Mouse (Mus musculus) spleen, embryonic (tissue): ENCODE data around the gene AU040320.

Experiments used
- CTCF ChIA-PET: fragments of 350-600 bp; sonication (Branson Sonifier 250); formaldehyde crosslinking; loops from one replicate; lab custom pipeline; 2022; lab: Charles Lee

The AU040320 gene

DNA sequence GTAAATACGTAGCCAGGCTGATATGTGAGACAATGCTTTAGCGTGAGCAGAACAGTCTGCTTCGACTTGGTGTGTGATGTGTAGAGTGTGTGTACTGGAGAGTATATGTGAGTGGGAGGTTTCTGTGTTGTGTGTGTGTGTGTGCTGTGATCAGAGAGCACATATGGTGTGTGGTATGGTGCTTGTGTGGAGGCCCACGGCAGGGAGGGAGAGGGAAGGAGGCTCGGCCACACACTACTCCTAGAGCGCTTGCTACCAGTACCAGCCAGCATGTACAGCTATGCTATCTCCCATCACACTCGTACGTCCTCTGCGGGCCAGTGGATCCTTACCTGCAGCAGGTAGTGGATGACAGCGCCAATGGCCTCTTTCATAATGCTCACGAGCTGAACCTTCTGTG is 3.8 kb upstream of the AU040320 start:
- CTCF ChIA-PET = no interaction called here

DNA sequence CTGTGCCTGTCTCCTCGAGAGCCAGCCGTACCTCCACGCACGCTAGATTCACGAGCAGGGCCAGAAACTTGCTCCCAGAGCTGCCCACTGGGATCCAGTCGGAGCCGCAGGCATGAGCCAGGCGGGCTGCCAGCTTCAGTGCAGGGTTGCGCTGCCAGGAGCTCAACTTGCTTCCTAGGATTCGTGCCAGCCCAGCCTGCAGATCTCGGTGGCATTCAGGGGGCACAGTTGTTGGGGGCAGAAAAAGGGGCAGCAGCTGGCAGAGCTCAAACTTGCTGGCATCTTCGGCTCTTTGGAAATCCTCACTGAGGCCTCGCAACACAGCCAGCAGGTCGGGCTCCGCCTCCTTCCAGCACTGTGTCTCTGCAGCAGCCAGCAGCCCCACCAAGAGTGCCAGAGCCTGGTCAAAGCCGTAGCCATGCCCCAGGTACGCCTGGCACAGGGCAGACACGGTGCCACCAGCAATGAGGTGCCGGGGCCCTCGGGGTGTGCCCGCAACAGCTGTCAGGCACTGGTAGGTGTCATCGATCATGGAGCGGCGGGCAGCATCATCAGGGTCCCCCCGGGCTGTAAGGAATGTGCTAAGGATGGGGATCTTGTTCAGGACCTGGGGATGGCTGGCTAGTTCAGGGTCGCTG is 3.2 kb upstream of the AU040320 start:
- CTCF ChIA-PET = interaction anchor here (0.6 kb wide), 1 partner anchor 20 kb away, joined by 5 read pairs; no protein-coding TSS in a partner anchor

DNA sequence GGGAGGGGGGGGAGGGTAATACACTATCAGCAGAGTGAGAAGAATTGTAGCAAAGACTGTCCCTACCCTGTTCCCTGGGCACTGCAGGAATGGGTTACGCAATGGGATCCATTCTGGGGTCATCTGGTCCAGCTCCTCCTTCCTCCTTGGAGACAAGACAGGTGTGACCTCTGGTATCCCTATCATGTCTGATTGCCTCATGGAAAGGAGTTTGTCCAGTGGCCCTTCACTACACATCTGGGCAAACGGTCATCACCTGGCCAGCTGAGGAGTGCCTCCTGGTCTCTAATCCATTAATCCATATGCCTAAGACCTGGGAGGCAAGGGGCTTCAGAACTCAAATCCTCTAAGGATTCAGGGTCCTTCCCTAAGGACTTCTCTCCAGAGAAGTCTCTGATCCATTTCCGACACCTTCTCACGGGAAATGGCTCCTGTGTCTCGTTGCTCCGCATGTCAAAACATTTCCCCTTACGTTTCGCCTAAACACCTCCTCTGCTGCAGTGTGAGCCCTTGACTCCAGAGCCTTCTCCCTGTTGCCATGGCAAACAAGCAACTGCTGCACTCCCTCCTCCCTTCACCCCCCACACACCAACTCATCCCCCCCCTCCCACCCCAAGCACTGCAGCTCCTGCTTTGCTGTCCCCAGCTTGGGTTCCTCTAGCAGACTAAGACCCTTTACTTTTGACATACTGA is 2.3 kb upstream of the AU040320 start:
- CTCF ChIA-PET = no interaction called here

DNA sequence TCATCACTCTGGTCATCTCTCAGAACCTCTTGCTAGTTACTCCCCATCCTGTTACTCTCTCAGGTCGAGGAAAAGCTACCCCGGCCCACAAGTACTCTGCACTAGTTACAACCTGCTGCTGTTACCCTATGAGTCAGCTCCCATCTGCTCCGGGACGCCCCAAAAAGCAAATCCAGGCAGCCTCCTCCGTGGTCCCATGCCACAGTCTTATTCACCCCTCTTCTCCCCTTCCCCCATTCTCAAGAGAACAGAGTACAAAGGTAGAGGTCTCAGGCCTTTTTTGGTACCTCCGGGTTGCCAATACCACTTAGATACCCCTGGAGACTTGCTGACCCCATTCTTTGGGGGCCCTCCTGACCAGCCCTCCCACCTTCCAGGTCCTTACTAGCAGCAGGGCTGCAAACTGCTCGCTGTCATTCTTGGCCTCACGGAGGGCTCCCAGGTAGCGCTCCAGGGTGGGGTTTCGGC is 1.8 kb upstream of the AU040320 start:
- CTCF ChIA-PET = no interaction called here

DNA sequence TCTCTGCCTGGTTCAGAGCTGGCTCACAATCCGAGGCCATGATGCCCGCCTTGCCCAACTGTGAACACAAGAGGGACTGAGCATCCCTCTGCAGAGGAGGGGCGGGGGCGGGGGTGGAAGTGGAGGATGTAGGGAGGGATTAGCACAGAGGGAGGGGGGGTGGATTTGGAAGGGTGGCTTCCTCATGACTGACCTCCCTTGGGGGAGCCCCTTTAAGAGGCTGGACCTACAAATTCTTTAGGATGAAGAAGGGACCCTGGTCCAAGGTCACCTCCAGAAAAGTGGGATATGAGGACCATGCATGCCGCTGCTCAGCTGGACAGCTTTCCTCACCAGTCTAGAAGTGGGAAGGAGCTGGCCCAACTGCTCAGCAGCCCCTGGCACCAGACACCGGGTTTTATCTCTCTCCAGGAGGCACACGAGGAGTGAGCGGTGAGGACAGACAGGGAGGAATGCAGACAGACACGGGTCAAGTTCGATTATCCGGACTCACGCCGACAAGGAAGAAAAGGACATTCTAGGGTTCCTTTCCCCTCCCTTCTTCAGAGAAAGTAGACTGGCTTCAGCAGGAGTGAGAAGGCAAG is 1.2 kb upstream of the AU040320 start:
- CTCF ChIA-PET = no interaction called here

DNA sequence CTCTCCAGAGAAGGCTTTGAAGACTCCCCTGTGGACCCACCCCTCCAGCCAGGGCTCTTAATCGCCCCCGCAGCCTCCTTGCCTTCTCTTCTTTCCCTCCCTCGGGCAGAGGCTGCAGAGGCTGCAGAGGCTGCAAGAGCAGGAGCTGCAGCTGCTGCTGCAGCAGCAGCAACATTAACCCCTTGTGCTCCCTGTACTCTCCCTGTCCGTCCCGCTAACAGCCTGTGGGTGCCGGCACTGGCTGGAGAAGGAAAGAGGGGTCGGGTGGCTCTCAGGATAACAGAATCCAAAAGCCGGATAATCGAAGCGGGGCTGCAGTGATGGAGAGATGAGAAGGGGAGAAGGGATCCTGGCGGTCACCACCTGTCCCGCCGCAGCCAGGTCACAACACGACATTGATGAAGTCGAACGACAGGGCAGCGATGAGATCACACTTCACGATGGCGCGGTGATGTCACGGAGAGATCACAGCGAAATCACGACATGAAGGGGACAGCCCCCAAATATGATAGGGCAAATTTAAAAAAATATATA is 669 bp upstream of the AU040320 start:
- CTCF ChIA-PET = no interaction called here

DNA sequence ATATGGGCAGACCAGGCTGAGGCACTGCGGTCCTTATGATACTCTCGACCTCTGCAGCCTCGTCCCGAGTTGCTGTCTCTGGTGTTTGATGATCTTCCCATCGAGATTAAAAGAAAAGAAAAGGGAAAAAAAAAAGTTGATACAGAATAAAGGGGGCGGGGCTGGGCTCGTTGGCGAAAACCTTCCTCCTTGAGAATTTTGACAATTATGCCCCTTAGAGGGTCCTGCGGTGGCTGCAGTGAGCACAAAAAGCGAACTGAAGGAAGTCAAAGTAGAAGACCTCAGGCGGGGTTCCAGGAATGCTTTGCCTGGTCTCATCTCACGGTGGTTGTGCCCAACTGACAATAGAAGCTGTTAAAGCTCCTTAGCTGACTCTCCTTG is 877 bp downstream of the AU040320 start:
- CTCF ChIA-PET = interaction anchor here (1.3 kb wide), 1 partner anchor 8 kb away, joined by 3 read pairs; no protein-coding TSS in a partner anchor

DNA sequence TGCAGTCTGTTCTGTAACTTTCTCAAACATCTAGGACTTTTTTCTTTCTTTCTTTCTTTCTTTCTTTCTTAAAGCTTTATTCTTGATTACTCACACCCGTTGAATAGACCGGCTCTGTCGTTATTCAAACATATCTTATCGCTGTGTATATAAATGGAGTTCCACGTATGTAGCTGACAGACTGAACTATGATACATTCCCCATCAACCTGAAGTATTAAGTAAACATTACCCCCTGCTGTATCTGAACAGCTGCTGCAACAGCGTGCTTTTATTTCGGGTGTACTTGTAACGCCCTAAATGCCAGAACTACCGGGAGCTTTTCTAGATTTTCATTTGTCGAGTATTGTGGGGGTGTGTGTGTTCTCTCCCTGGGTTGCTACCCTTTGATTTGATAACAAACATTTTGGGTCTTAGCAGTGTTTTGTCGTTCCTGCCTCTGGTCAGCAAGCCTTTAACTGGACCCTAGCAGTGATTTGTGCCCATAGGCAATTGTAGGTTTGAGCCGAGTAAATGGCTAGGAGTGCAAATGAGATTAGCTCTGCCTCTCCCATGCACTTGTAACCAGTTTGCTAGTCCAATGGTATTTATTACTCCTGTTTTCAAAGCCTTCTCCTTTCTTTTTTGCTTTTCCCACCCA is 1.5 kb downstream of the AU040320 start:
- CTCF ChIA-PET = interaction anchor here (0.7 to 1.3 kb wide), 2 partner anchors 9 to 275 kb away, joined by 3 read pairs; no protein-coding TSS in a partner anchor

DNA sequence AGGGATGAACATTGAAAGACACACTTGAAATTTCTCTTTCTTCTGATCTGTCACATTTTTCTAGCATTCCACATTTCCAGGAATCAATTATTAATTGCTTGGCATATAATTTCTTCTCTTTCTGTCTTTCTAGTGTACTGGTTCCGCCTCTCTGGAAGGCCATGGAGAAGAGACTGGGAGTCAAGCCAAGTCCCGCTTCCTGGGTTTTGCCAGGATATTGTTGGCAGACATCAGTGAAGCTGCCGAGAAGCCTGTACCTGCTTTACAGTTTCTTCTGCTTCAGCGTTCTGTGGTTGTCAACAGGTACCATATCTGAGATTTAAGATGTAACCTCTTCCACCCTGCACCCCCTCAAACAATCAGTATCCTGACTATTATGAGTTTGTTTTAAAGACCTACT is 3.4 kb downstream of the AU040320 start:
- CTCF ChIA-PET = no interaction called here

DNA sequence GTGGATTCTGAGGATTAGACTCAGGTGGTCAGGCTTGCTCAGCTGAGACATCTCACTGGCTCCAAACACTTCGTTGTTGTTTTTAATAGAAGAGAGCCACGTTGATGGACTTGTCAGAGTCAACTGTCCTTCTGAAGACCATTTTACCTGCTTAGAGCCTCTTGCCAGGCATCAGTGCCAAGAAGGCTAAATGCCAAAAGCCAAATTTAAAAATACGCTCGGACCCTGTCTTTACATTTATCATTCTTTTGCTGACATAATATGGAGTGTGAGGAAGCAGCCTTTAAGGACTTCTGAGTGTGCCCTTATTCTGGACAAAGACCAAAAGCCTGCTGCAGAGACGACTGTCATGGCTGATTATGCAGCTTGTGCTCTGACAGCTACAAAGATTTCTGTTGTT is 5.0 kb downstream of the AU040320 start:
- CTCF ChIA-PET = no interaction called here

DNA sequence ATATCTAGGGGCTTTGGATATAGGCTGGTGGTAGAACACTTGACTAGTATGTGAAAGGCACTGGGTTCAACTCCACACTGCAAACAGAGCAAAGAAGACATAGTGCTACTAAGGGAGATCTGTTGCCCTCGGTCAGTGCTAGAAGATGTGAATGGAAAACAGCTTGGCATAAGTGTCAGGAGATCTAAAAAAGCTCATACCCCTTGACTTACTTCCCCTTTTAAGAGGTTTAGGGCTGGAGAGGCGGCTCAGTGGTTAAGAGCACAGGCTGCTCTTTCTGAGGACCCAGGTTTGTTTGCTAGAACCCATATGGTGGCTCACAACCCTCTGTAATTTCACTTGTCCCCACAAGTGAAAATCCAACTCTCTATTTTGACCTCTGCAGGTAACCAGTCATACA is 6.1 kb downstream of the AU040320 start:
- CTCF ChIA-PET = no interaction called here

DNA sequence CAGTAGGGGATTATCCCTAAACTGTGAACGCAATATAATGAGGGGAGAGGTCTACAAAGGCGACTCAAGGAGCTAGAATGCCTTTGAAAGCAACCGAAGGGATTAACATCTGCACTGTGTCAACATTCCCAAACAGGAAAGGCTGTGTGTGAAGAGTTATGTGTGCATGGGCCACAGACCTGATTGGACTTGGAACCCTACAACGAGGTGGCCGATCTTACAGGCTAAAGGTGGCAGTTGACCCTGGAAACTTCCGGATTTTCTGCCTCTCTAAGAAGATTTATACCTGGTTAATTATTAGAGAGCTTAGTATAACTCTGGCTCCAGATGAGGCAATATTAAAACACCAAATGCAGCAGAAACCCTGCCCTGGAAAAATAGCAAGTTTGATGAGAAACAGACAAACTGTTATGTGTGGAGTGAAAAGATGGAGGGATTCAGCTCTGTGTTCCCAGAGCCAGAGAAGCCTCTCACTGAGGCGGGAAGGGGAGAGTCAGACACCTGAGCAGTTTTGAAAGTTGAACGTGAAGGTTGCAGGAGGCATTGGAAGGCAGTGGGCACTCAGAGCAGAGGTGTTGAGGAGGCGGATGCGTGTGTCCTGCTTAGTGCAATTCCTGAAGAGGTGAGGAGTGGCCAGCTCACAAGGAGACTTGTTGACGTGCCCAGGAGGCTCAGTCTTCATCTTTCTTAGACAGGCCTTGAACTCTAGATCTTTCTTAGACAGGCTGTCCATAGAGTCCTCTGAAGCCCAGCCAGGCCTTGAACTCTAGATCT is 9.4 kb downstream of the AU040320 start:
- CTCF ChIA-PET = no interaction called here

DNA sequence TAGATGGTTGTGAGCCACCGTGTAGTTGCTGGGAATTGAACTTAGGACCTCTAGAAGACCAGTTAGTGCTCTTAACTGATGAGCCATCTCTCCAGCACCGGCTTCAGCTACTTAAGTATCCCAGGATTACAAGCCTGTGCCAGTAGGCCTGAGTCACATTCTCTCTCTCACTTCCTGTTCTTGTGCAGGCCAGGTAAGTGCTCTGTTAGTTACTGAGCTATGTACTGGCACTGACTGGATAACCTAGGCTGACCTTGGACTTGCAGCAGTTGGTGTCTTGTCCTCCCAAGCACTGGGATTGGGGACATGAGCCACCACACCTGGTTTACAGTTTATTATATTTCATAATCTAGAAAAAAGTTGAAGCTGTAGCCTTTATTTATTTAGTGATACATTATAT is 10.1 kb downstream of the AU040320 start:
- CTCF ChIA-PET = no interaction called here

DNA sequence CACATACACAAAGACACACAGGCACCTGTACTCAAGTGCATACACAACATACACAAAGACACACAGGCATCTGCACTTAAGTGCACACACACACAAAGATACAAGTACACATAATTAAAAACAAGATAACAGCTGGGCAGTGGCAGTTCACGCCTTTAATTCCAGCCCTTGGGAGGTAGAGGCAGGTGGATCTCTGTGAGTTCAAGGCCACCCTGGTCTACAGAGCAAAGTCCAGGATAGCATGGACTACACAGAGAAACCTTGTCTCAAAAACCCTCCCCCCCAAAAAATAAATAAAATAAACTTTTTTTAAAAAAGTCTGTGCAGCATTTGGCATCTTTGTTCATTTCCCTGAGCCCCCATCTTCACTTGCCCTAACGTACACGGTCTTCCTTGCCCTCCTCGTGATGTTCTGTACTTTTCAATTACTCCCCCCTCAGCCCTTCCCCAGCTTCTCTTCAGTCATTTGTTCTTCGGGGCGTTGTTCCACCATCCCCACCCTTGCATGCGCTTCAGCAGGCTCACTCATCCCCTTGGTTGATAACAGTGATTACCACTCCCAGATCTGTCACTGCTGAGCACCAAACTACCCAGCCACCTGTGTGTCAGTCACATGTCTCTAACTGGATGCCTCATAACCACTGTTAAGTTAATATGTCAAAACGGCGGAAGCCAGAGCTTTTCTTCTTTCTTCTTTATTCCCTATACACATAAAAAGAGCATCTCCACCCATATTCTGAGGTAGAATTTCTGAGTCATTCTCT is 16.6 kb downstream of the AU040320 start:
- CTCF ChIA-PET = interaction anchor here (0.6 to 0.7 kb wide), 2 partner anchors 20 to 1981 kb away, joined by 3 to 5 read pairs; no protein-coding TSS in a partner anchor

DNA sequence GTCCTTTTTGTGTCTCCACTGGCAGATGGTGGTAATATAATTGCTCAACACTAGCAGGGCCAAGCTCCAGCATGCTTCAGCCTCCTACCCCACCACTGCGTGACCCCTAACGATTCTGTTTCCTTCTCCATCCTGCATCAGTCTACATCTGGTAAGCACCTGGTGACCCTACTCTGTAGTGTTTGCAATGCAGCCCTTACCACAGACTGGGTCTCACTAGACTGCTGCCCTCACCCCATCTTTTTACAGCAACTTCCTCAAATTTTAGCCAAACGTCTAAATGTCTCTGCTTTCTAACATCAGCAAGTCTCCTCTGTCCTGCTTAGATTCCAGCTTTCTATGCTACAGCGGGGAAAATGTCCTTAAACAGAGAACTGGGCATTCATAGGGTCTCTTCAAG is 17.5 kb downstream of the AU040320 start:
- CTCF ChIA-PET = interaction anchor here (0.7 kb wide), 1 partner anchor 242 kb away, joined by 3 read pairs; no protein-coding TSS in a partner anchor

DNA sequence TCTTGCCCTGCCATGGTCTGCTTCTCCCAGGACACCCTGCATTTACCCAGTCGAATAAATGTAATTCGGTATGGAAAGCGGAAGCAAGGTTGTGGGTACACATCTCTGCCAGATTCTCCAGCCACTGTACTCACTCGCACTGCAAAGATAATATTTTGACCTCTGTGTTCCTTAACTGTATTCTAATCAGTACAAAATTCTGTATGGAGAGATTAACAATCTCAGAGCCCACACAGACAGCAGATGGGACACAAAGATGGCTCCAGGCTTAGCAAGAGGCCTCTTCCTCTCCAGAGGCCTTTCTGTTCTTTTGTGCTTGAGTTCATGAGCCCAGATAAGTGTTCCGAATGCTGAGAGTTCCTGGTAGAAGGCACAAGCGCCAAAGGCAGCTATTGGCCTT is 20.5 kb downstream of the AU040320 start:
- CTCF ChIA-PET = no interaction called here

DNA sequence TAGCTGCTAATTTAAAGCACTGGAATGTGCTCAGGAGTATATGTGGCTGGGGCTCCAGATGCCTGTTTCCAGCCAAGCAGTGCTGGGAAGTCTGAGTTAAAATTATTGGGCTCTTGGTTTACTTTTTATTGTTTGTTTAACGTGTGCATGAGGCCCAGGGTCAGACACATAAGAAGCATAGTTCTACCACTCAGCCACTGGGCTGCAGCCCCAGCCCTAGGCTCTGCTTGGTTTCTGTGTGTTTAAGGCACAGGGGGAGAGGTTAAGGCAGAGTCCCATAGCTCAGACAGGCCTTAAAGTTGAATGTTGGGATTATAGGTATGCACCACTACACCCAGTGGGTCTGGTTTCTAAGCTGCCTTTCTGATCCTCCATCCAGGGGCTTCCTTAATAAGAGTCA is 21.8 kb downstream of the AU040320 start:
- CTCF ChIA-PET = no interaction called here

DNA sequence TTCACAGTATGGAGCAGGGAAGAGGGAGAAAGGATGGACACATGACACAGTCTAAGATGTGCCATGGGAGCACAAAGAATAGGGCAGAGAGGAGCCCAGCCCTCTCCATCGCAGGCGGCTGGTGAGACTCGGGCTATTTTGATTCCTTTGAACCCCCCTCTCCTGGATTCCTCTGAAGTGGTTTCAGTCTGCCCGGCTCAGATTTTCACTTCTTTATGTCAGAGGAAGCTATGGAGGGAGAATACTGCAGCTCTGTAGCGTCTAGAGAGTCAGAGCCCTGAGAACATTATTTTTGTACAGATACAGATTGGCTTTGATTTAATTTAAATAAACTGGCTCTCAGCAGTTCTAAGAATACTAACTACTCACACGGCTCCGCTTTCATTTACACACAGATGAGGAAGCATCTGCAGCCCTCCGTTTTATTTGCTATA is 25.8 kb downstream of the AU040320 start:
- CTCF ChIA-PET = no interaction called here

DNA sequence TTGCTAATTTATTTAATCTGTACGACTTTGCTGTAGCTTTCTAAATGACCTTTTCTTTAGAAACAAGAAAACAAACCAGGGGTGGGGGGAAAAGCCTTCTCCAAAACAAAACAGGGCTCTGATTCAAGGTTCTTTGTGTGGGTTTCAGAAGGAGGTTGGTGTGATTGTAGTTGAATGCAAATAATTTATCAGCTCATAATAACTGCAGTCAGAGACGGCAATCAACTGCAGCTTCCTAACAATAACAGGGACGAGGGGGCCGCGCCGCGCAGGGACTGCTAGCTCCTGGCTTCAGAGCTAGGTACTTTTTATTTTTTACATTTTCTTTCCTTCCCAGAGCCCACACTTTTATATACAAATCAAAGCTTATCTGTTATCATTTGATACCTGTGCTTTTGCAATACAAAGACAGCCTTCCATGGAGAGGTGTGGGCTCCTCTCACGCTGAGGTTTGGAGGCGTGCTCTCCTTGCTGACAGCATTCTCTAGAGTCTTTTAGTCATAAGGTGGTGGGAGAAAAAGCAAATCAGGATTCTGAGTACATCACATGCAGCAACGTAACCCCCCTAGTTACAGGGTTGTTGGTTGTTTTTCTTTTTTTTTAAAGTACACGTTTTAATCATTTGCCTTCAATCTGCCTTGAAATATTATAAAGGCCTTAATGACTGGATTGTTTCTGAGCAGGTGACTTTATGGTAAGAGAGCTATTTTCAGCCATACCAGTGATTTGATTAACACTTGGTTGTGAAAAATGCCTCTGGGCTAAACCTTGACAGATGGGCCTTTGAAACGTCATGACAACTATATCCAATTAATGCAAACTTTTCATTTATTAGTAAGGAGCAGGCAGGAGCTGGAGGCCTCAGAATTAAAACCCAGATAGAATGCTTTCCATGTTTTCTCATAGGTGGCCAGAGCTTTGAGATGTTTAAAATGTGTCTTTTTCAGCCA is 26.8 kb downstream of the AU040320 start:
- CTCF ChIA-PET = interaction anchor here (0.6 kb wide), 1 partner anchor 162 kb away, joined by 12 read pairs; no protein-coding TSS in a partner anchor
